Mouse (Mus musculus) ES-Bruce4 (cell line): ENCODE data around the gene Ubxn11.

Experiments
- CTCF ChIP-seq: IDR thresholded peaks from one replicate; pipeline ENCODE4 v1.8.1; 2011; ENCODE audit warnings: low read depth, low read length
- EP300 ChIP-seq: IDR thresholded peaks from 2 replicates; pipeline ENCODE4 v1.6.1; 2011; ENCODE audit warnings: low read depth, low read length; ENCODE audit not compliant: insufficient read depth
- POLR2A ChIP-seq: IDR thresholded peaks from one replicate; pipeline ENCODE4 v1.8.1; 2011; ENCODE audit warnings: low read length; ENCODE audit not compliant: insufficient read depth

DNA sequence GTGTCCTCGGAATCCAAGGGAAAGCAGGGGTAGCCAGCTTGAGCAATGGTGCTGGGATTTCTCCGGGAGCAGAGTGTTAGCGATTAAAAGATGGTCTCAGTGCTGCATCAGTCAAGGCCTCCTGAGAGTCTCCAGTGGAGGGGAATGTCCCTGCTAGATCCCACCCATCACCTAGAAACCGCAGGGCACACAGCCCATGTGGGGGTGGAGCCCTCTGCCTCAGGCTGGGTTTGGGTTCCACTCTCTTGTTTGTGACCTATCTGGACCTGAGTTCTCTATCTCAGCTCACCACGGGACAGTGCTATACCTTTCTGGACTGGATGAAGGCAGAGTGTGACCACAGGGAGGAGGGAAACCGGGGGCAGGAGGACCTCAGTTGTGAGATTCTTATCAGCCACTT, 43.5 kb upstream of the Ubxn11 start:
- no peak for TF ChIP-seq CTCF
- no peak for TF ChIP-seq POLR2A
- TF ChIP-seq EP300: no peak
